Mouse (Mus musculus) lung, embryonic 16.5 days (tissue): ENCODE results near the gene Hpd. TPM values are rescaled to one million over a fixed set of nuclear protein-coding genes. Genes with fewer than 3 reads are reported as not detected.

Source experiments
- ATAC-seq: fragments of 200-750 bp; cut with Nextera tagmentation; 2 replicates; pipeline ENCODE4 v1.8.0; 2017; ENCODE audit warnings: low read depth, mild to moderate bottlenecking, moderate library complexity
- H3K27ac ChIP-seq: fragments of 300-500 bp; sonication (generic); 2 replicates; pipeline ENCODE4 v1.5.1; 2014; ENCODE audit warnings: mild to moderate bottlenecking, control low read depth, low read length
- H3K27me3 ChIP-seq: fragments of 300-500 bp; sonication (generic); 2 replicates; pipeline ENCODE4 v1.6.1; 2014; ENCODE audit warnings: low read depth, low read length, mixed read lengths; ENCODE audit not compliant: control insufficient read depth, insufficient read depth
- H3K36me3 ChIP-seq: fragments of 300-500 bp; sonication (generic); 2 replicates; pipeline ENCODE4 v1.6.1; 2014; ENCODE audit warnings: low read length; ENCODE audit not compliant: control insufficient read depth, insufficient read depth
- H3K4me1 ChIP-seq: fragments of 300-500 bp; sonication (generic); replicated peaks from 2 replicates; pipeline ENCODE4 v1.6.1; 2014; ENCODE audit warnings: low read length, mixed read lengths; ENCODE audit not compliant: control insufficient read depth, insufficient read depth
- H3K4me2 ChIP-seq: fragments of 300-500 bp; sonication (generic); 2 replicates; pipeline ENCODE4 v1.6.1; 2014; ENCODE audit warnings: low read depth, low read length, control low read depth
- H3K4me3 ChIP-seq: fragments of 300-500 bp; sonication (generic); 2 replicates; pipeline ENCODE4 v1.5.1; 2014; ENCODE audit warnings: mild to moderate bottlenecking, low read length, control low read depth
- H3K9ac ChIP-seq: fragments of 300-500 bp; sonication (generic); 2 replicates; pipeline ENCODE4 v1.6.1; 2014; ENCODE audit warnings: low read length, control low read depth
- H3K9me3 ChIP-seq: fragments of 300-500 bp; sonication (generic); 2 replicates; pipeline ENCODE4 v1.6.1; 2016; ENCODE audit warnings: low read length; ENCODE audit not compliant: control insufficient read depth
- WGBS: fragments of 180-500 bp; shearing (Covaris S2); extraction: QIAGEN DNeasy Blood & Tissue Kit; methylation state at CpG from one replicate; pipeline ENCODE4 v1.1.7; 2014; 5-methylcytosine and 5-hydroxymethylcytosine counted together
- polyA plus RNA-seq: library from polyadenylated mRNA; unstranded; fragments of >200 nt; fragmentation: Nextera tagmentation; extraction: Ambion mirVana; gene quantifications from 2 replicates; pipeline ENCODE4 v1.2.1, GENCODE M21; 2015

The Hpd gene
- polyA plus RNA-seq, 1 experiment from 2014 or later: 0.18 TPM

GRCm38 (mm10) chr5:123144746-123145590 lies 37.6 kb downstream of the Hpd start:
- peaks cover 14% of the 10 kb centered on the region for H3K36me3 ChIP-seq
- peak overlapping the region; percentile 29; the same call in 1 of the 2 replicates for H3K9ac ChIP-seq
- no peaks in the 10 kb centered on the region for H3K9me3 ChIP-seq
- peak overlapping the region; percentile 99 for H3K4me2 ChIP-seq
- ATAC-seq: no peak
- 30% methylated on average over 20 of the region's 20 CpGs for WGBS
- no peak overlapping the region for H3K27ac ChIP-seq
- peak overlapping the region; percentile 74 for H3K4me3 ChIP-seq
- peaks cover 34% of the 10 kb centered on the region for H3K4me1 ChIP-seq
- H3K27me3 ChIP-seq: no peaks in the 10 kb centered on the region

- WGBS: 3% methylated on average over 17 of the region's 17 CpGs
- H3K9me3 ChIP-seq: no peaks in the 10 kb centered on the region
- peaks cover 14% of the 10 kb centered on the region for H3K36me3 ChIP-seq
- no peaks in the 10 kb centered on the region for H3K27me3 ChIP-seq
- H3K4me1 ChIP-seq: peaks cover 27% of the 10 kb centered on the region
- no peak overlapping the region for H3K27ac ChIP-seq
- no peak for ATAC-seq
- peak overlapping the region; percentile 100 for H3K9ac ChIP-seq
- H3K4me2 ChIP-seq: peak overlapping the region; percentile 99
- H3K4me3 ChIP-seq: peak overlapping the region; percentile 74
Observed at GRCm38 (mm10) chr5:123143971-123144745, 38.4 kb downstream of the Hpd start.

DNA sequence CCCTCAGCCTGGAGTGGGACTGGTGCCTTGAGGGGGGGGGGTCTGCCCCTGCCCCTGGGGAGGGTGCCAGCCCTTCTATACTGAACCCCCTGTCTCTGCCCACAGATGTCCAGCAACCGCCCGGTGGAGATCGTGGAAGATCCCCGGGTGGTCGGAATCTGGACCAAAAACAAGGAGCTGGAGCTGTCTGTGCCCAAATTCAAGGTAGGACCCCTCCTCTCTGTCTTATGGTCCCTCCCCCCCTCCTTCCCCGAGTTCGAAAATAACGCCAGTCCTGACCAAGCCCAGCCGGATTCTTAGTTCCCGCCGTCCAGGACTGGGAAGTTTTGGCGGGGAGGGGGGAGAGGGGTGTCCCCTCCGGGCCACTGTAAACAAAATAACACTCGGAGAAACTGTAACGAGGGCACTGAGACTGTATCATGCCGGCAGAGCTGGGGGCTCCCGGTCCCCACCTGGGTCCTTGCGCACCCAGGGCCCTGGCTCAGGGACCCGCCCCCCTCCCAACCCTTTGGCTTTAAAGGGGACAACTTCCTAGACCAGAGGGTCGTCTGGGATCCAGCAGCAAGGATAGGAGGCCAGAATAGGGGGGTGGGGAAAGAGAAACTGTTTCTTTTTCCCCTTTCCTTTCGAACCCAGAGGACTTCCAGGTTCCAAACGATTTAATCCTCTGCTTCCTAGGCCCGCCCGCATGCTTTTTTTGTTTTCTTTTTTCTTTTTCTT lies 39.1 kb downstream of the Hpd start:
- no peaks in the 10 kb centered on the region for H3K27me3 ChIP-seq
- WGBS: 1% methylated on average over 23 of the region's 24 CpGs

DNA sequence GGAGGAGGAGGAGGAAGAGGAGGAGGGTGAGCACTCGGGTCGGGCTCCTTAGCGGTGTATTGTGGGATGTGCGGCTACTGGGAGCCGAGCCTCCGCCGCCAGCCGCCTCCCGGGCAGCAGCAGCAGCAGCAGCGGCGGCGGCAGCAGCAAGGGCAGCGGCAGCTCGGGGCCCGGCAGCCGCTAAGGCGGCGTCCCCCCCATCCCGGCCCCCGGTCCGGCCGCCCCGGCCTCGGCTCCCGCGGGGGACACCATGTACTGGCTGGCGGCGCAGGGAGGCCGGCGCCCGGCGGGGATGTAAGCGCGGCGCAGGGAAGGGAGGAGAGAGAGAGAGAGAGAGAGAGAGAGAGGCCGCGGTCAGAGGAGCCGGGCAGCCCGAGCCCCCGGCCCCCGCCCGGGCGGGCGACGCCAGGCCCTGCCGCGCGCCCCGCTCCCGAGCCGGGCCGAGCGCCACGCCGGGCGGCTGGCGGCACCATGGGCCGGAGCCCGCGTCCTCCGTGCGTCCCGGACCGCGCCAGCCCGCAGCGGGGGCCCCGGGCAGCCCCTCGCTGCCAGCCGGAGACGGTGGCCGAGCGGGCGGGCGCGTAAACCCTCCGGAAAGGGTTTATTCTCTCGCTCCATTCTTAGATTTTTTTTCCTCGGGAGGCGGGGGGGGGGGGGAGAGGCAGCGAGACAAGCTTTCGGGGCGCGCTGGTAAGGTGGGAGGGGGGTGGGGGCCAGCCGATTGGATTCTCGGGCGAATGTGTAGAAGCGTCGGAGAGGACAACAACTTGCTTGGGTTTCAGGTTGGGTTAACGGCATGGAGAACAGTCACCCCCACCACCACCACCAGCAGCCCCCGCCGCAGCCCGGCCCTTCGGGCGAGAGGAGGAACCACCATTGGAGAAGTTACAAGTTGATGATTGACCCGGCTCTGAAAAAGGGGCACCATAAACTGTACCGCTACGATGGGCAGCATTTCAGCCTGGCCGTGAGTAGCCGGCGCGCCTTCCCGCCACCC lies 40.1 kb downstream of the Hpd start, which contains the start of gene Setd1b:
Gene Setd1b (plus strand): TSS at position 33 of the 997 bp plus-strand sequence.
- Histone ChIP-seq H3K27me3 (no peaks in the 10 kb centered on the region), H3K9ac (peak within 1 kb of the TSS; percentile 100), H3K4me3 (peak within 1 kb of the TSS; percentile 74), H3K27ac (peak within 1 kb of the TSS; percentile 100), H3K9me3 (no peaks in the 10 kb centered on the region), H3K36me3 (peaks cover 5% of the 10 kb centered on the region), H3K4me1 (peaks cover 26% of the 10 kb centered on the region), H3K4me2 (peak within 1 kb of the TSS; percentile 99)
- peak; percentile 6; the same call in 1 of the 2 replicates for ATAC-seq
- under 1% methylated on average over 48 of the region's 103 CpGs for WGBS

More for the DNA sequence above, 39.1 kb downstream of the Hpd start:
- H3K4me3 ChIP-seq: peak overlapping the region; percentile 74
- H3K4me1 ChIP-seq: peaks cover 19% of the 10 kb centered on the region
- H3K27ac ChIP-seq: peak overlapping the region; percentile 100
- H3K36me3 ChIP-seq: peaks cover 9% of the 10 kb centered on the region
- H3K9ac ChIP-seq: peak overlapping the region; percentile 100
- peak overlapping the region; percentile 99 for H3K4me2 ChIP-seq
- H3K9me3 ChIP-seq: no peaks in the 10 kb centered on the region
- no peak for ATAC-seq

DNA sequence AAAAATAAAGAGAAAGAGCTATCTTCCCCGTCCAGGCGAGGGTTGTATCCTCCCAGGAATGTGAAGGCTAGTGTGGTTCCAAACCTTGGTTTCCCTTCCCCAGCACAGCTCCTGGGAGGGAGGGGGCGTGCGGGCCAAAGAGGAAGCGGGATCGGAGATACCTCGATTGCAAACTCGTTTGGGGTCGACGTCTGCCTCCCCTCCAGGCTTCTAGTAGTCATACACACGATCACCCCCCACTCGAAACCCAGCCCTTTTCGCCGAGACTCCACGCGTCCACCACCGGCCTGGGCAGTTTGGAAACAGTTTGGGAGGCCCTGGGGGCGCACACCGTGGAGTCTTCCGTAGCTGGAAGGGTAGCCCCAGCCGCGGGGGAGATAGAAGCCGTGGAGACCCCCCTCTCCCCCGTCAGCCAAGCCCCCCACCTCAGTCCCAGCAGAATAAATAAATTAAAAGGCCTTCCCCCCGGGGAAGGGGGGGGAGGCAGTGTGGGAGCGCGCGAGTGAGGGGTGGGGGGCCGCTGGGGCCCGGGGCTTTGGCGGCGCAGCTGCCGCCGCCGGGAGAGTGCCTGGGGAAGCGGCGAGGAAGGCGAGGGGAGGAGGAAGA lies 40.9 kb downstream of the Hpd start:
- Histone ChIP-seq H3K9me3 (no peaks in the 10 kb centered on the region), H3K4me2 (peak overlapping the region; percentile 99), H3K27me3 (no peaks in the 10 kb centered on the region), H3K9ac (peak overlapping the region; percentile 100), H3K4me3 (peak overlapping the region; percentile 74), H3K4me1 (peaks cover 34% of the 10 kb centered on the region), H3K27ac (peak overlapping the region; percentile 100), H3K36me3 (peaks cover 4% of the 10 kb centered on the region)
- 0% methylated on average over 25 of the region's 38 CpGs for WGBS
- ATAC-seq: no peak

- Histone ChIP-seq H3K4me3 (peak overlapping the region; percentile 74), H3K4me2 (peak overlapping the region; percentile 99), H3K9ac (peak overlapping the region; percentile 100), H3K9me3 (no peaks in the 10 kb centered on the region), H3K27ac (peak overlapping the region; percentile 100), H3K27me3 (no peaks in the 10 kb centered on the region), H3K36me3 (no peaks in the 10 kb centered on the region), H3K4me1 (peaks cover 40% of the 10 kb centered on the region)
- WGBS: under 1% methylated on average over 31 of the region's 31 CpGs
- ATAC-seq: peak; percentile 59
Observed at GRCm38 (mm10) chr5:123140694-123141554, 41.6 kb downstream of the Hpd start.

- Histone ChIP-seq H3K27me3 (no peaks in the 10 kb centered on the region), H3K9ac (peak overlapping the region; percentile 99), H3K36me3 (no peaks in the 10 kb centered on the region), H3K4me1 (peaks cover 45% of the 10 kb centered on the region), H3K4me2 (peak overlapping the region; percentile 99), H3K9me3 (no peaks in the 10 kb centered on the region), H3K27ac (peak overlapping the region; percentile 100), H3K4me3 (peak overlapping the region; percentile 69)
- WGBS: under 1% methylated on average over 28 of the region's 28 CpGs
- ATAC-seq: no peak
Observed at GRCm38 (mm10) chr5:123139722-123140627, 42.6 kb downstream of the Hpd start.
